Mouse (Mus musculus) heart, postnatal 0 days (tissue): ENCODE results near the gene Parp14. TPM values are rescaled to one million over a fixed set of nuclear protein-coding genes. Genes with fewer than 3 reads are reported as not detected.

Experiments
- ATAC-seq: fragments of 200-750 bp; cut with Nextera tagmentation; 2 replicates; pipeline ENCODE4 v1.8.0; 2017; ENCODE audit warnings: low read depth, moderate number of reproducible peaks, moderate library complexity; ENCODE audit not compliant: insufficient read depth
- DNase-seq: peaks from one replicate; pipeline ENCODE4 v3.0.0-alpha.2; 2016; ENCODE audit warnings: low spot score
- H3K27ac ChIP-seq: fragments of 300-500 bp; sonication (generic); 2 replicates; pipeline ENCODE4 v1.5.1; 2014; ENCODE audit warnings: low read depth, mild to moderate bottlenecking
- H3K27me3 ChIP-seq: fragments of 300-500 bp; sonication (generic); 2 replicates; pipeline ENCODE4 v1.6.1; 2014; ENCODE audit warnings: low read length, mixed read lengths; ENCODE audit not compliant: control insufficient read depth, insufficient read depth
- H3K36me3 ChIP-seq: fragments of 300-500 bp; sonication (generic); replicated peaks from 2 replicates; pipeline ENCODE4 v1.6.1; 2014; ENCODE audit warnings: low read length, mixed read lengths; ENCODE audit not compliant: control insufficient read depth, insufficient read depth
- H3K4me1 ChIP-seq: fragments of 300-500 bp; sonication (generic); 2 replicates; pipeline ENCODE4 v1.6.1; 2014; ENCODE audit warnings: antibody characterized with exemption; ENCODE audit not compliant: control insufficient read depth, insufficient read depth
- H3K4me2 ChIP-seq: fragments of 300-500 bp; sonication (generic); 2 replicates; pipeline ENCODE4 v1.6.1; 2014; ENCODE audit warnings: low read depth, mild to moderate bottlenecking, low read length, moderate library complexity
- H3K4me3 ChIP-seq: fragments of 300-500 bp; sonication (generic); 2 replicates; pipeline ENCODE4 v1.5.1; 2014; ENCODE audit warnings: low read depth, low read length
- H3K9ac ChIP-seq: fragments of 300-500 bp; sonication (generic); replicated peaks from 2 replicates; pipeline ENCODE4 v1.6.1; 2014; ENCODE audit warnings: low read depth, low read length, mixed read lengths
- H3K9me3 ChIP-seq: fragments of 300-500 bp; sonication (generic); replicated peaks from 2 replicates; pipeline ENCODE4 v1.6.1; 2016; ENCODE audit warnings: low read length; ENCODE audit not compliant: control insufficient read depth
- CTCF ChIP-seq: IDR thresholded peaks from 2 replicates; pipeline ENCODE4 v1.5.1; 2016; ENCODE audit warnings: antibody characterized with exemption, control low read depth, low read depth
- EP300 ChIP-seq: IDR thresholded peaks from 2 replicates; pipeline ENCODE4 v1.6.1; 2016; ENCODE audit warnings: antibody characterized with exemption, low read depth
- WGBS: fragments of 180-500 bp; shearing (Covaris S2); extraction: QIAGEN DNeasy Blood & Tissue Kit; methylation state at CpG from one replicate; pipeline ENCODE4 v1.1.7; 2014; 5-methylcytosine and 5-hydroxymethylcytosine counted together
- polyA plus RNA-seq: library from polyadenylated mRNA; unstranded; fragments of >200 nt; fragmentation: Nextera tagmentation; extraction: Ambion mirVana; gene quantifications from 2 replicates; pipeline ENCODE4 v1.2.1, GENCODE M21; 2015
- total RNA-seq: library from RNA; depleted of rRNA; stranded (reverse); fragments of >200 nt; gene quantifications from 2 replicates; pipeline ENCODE4 v1.2.3, GENCODE M21; 2014; ENCODE audit warnings: low replicate concordance

The Parp14 gene
- total and polyA plus RNA-seq, 2 experiments from 2014 or later = 1.4 to 3.5 TPM

GRCm38 (mm10) chr16:35803723-35804122, 67.6 kb downstream of the Parp14 start:
- no peak overlapping the region for H3K9ac ChIP-seq
- H3K4me3 ChIP-seq = no peak overlapping the region
- no peaks in the 10 kb centered on the region for H3K27me3 ChIP-seq
- TF ChIP-seq EP300 (no peak), CTCF (no peak)
- H3K4me2 ChIP-seq = no peak overlapping the region
- 85% methylated on average over 4 of the region's 4 CpGs for WGBS
- DNase-seq (no peak), ATAC-seq (no peak)
- H3K27ac ChIP-seq = no peak overlapping the region
- H3K36me3 ChIP-seq = no peaks in the 10 kb centered on the region
- peaks cover 12% of the 10 kb centered on the region; the same call in 1 of the 2 replicates for H3K9me3 ChIP-seq
- peaks cover 11% of the 10 kb centered on the region; the same call in 1 of the 2 replicates for H3K4me1 ChIP-seq

- Histone ChIP-seq H3K4me2 (no peak overlapping the region), H3K4me3 (no peak overlapping the region), H3K27ac (no peak overlapping the region), H3K9me3 (peaks cover 12% of the 10 kb centered on the region; the same call in 1 of the 2 replicates), H3K27me3 (no peaks in the 10 kb centered on the region), H3K36me3 (no peaks in the 10 kb centered on the region), H3K9ac (no peak overlapping the region), H3K4me1 (peaks cover 9% of the 10 kb centered on the region; the same call in 1 of the 2 replicates)
- TF ChIP-seq EP300 (no peak), CTCF (no peak)
- 63% methylated on average over 7 of the region's 7 CpGs for whole genome bisulfite sequencing
- ATAC-seq (peak; percentile 73), DNase-seq (no peak)
Measured at GRCm38 (mm10) chr16:35802163-35802562, 69.2 kb downstream of the Parp14 start.

GRCm38 (mm10) chr16:35791962-35792521, 79.3 kb downstream of the Parp14 start:
- WGBS = 77% methylated on average over 6 of the region's 6 CpGs
- Histone ChIP-seq H3K4me3 (no peak overlapping the region), H3K27ac (no peak overlapping the region), H3K4me2 (no peak overlapping the region), H3K36me3 (0 out of 2 replicates have a peak, but pooled peaks cover 4% of the 10 kb centered on the region), H3K9ac (no peak overlapping the region), H3K4me1 (peaks cover 8% of the 10 kb centered on the region; the same call in 1 of the 2 replicates), H3K9me3 (no peaks in the 10 kb centered on the region), H3K27me3 (no peaks in the 10 kb centered on the region)
- ATAC-seq (no peak), DNase-seq (no peak)
- TF ChIP-seq EP300 = no peak
- no peak for TF ChIP-seq CTCF

- WGBS = 39% methylated on average over 6 of the region's 6 CpGs
- ATAC-seq = peak; percentile 93
- TF ChIP-seq EP300 (no peak), CTCF (no peak)
Measured at GRCm38 (mm10) chr16:35788330-35788729, 83.0 kb downstream of the Parp14 start.

GRCm38 (mm10) chr16:35787568-35788189, 83.7 kb downstream of the Parp14 start:
- no peaks in the 10 kb centered on the region for H3K27me3 ChIP-seq
- H3K4me3 ChIP-seq = no peak overlapping the region
- ATAC-seq (no peak), DNase-seq (no peak)
- 0 out of 2 replicates have a peak, but pooled peaks cover 4% of the 10 kb centered on the region for H3K36me3 ChIP-seq
- no peak overlapping the region for H3K4me2 ChIP-seq
- TF ChIP-seq EP300 (no peak), CTCF (no peak)
- 79% methylated on average over 8 of the region's 8 CpGs for WGBS
- H3K9ac ChIP-seq = no peak overlapping the region
- H3K9me3 ChIP-seq = no peaks in the 10 kb centered on the region
- peak overlapping the region; percentile 83; the same call in 1 of the 2 replicates for H3K27ac ChIP-seq
- peaks cover 14% of the 10 kb centered on the region for H3K4me1 ChIP-seq

More at GRCm38 (mm10) chr16:35788330-35788729, 83.0 kb downstream of the Parp14 start:
- Histone ChIP-seq H3K36me3 (0 out of 2 replicates have a peak, but pooled peaks cover 4% of the 10 kb centered on the region), H3K27me3 (no peaks in the 10 kb centered on the region), H3K9me3 (no peaks in the 10 kb centered on the region), H3K4me3 (no peak overlapping the region), H3K4me2 (no peak overlapping the region), H3K27ac (peak overlapping the region; percentile 83), H3K4me1 (peaks cover 14% of the 10 kb centered on the region), H3K9ac (no peak overlapping the region)
- DNase-seq = peak; percentile 76
